Mouse (Mus musculus): ENCODE data around the gene 1700034J05Rik.

Gene 1700034J05Rik

GRCm38 (mm10) chr6:146963396-146964150, 9.4 kb upstream of the 1700034J05Rik start:
- no peak for DNase-seq (ENCODE audit: low spot score)

- no peak for DNase-seq (ENCODE audit: low spot score)
Observed at GRCm38 (mm10) chr6:146961832-146962481, 7.7 kb upstream of the 1700034J05Rik start.

GRCm38 (mm10) chr6:146960956-146961355, 6.7 kb upstream of the 1700034J05Rik start:
- DNase-seq (ENCODE audit: low spot score), result no peak

- no peak for DNase-seq (ENCODE audit: low spot score)
Observed at GRCm38 (mm10) chr6:146959908-146960680, 5.9 kb upstream of the 1700034J05Rik start.

GRCm38 (mm10) chr6:146958694-146959093, 4.5 kb upstream of the 1700034J05Rik start:
- no peak for DNase-seq (ENCODE audit: low spot score)

GRCm38 (mm10) chr6:146956961-146957360, 2.7 kb upstream of the 1700034J05Rik start:
- DNase-seq (ENCODE audit: low spot score), result no peak

GRCm38 (mm10) chr6:146955896-146956295, 1.7 kb upstream of the 1700034J05Rik start:
- DNase-seq (ENCODE audit: low spot score), result no peak

DNA sequence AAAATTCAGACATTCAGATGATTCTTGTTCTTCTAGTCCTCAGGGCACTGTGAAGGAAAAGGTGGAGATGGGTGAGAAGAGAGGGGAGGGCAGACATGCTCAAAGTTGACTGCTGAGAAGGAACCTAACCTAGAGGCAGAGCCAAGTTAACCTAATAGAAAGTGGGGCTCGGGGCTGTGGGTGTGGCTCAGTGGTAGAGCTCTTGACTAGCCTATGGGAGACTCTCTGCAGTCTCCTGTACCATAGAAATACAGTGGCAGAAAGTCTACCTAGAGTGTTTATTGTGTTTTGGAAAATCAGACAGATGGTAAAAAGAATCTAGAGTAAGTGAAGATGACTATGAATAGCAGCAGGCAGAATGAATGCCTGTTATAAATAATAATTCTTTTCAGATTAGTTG, 1.3 kb upstream of the 1700034J05Rik start:
- no peak for DNase-seq (ENCODE audit: low spot score)

DNA sequence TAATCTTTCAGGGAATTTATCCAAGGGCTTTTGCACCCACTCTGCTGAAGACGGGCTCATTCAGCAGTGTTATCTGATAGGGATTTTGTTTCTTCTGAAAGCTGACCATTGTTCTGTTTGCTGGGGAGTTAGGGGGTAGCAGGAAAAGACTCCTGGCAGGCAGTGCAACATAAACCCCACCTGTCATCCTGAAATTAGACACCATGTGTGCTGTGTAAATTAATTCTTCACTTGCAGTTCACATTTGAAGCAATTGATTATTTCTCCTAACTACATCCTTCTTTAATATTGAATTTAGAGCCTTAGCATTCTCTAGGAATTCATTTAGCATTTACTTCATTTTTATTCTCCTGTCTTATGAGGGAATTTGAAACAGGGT, 3.8 kb downstream of the 1700034J05Rik start:
- DNase-seq (ENCODE audit: low spot score), result no peak

- no peak for DNase-seq (ENCODE audit: low spot score)
Observed at GRCm38 (mm10) chr6:146949682-146950453, 4.4 kb downstream of the 1700034J05Rik start.

DNA sequence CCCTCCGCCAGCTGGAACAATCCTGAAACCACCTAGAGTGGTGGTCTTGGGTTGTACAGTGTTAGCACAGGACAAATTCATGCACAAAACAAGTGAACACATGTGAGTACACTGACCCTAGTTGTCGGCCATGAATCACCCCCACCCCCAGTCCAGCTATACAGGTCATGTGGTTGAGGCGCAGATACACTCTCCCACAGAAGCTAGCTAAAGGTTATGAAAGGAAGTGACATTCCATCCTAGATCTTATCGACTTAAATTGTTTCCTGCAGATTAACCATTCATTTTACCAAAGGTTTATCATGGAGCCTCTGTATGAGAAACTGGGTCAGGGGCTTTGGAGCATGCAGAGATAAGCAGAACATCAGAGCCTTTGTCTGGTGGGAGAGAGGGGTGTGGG, 7.0 kb downstream of the 1700034J05Rik start:
- DNase-seq (ENCODE audit: low spot score), result no peak

DNA sequence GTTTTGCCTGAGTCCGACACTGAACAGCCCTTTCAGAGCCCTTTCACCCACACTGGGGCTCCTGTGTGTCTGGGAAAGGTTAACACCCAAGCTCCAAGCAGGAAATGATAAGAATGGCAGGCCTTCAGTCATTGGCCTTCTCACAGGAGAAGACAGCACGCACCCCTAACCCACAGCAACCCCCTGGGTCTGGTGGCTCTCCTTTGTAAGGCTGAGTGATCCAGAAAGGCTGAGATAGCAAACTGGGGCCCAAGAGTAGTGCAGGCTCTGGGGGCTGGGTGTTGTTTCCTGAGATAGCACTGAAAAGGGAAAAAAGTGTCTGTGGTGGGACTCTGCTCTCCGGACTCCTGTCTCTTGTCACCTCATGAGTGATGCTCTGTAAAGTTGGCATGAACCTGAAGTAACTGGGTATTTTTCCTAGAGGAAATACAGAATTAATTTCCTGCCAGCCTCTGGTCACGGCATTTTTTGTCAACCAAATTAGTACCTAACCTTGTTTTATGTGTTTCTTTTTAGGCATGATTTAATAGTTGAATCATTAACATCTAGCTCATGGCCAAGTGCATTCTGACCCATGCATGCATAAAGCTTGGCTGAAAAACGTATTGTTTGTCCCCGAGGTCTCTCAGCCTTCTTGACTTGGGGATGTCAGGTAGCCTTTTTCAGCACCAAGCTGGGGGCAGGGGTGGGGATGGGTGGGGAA, 7.7 kb downstream of the 1700034J05Rik start:
- DNase-seq (ENCODE audit: low spot score), result no peak

- DNase-seq (ENCODE audit: low spot score), result no peak
Observed at GRCm38 (mm10) chr6:146944830-146945229, 9.4 kb downstream of the 1700034J05Rik start.

DNA sequence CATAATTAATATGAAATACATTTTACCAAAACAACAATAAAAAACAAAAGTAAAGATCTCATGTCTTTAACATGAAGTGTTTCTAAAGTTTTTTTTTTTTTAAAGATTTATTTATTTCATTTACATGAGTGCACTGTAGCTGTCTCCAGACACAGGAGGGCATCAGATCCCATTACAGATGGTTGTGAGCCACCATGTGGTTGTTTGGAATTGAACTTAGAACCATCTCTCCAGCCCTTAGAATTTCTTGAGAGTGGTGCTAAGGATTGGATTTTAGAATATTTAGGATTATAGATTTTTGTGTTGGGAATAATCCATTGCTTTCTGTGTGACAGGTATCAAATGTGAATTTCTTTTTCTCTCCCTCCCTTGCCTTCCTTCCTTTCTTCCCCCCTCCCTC, 10.2 kb downstream of the 1700034J05Rik start:
- no peak for DNase-seq (ENCODE audit: low spot score)

DNA sequence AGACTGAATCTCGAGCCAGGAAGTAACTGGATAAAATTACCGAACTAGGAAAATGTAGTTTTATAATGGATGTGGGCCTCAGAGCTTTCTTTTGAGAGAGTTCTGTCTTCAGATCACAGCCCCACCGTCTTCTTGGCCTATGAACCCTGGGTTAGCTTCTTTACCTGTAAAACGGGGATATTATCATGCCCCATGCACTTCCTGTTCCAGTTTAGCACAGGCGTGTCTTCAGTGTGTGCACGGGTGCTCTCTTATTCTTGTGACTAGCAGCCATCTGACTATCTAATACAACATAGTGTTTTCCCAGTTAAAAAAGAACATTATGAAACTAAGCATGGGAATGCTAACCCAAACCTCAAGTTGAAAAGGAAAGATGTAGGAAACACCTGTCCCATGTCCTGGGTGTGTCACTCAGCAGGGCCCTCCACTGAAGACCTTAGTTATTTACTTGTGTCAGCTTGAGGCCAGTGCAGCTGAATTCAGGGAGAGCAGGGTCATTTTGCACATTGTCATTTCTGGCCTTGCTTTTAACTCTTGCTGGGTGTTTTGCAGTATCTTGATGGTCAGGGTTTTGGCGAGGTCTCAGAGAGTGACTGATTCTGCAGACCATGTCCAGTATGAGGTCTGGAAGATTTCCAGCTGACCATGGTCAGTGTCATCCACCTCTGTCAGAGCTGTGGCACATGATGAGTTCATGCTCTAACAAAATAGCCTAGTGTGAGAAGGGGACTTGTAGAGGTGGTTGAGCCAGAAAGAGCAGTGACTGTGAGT, 12.5 kb downstream of the 1700034J05Rik start:
- no peak for DNase-seq (ENCODE audit: low spot score)

DNA sequence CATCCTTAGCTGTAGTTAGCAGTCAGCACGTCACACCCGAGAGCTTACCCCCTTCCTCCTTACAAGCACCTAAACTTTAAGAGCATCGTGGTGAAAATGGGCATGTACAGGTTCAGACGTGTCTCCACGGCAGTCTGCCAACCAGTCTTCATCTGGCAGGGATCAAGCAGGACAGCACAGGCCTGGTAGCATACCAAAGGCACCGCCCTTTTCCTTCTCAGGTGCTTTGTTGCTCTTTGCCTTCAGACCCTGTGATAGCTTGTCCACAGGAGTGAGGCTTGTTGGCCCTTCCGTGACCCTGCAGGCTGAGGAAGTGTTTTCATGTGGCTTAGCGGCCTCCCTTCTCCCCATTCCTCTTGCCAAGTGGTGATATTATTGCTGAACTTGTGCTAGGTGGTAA, 15.2 kb downstream of the 1700034J05Rik start:
- DNase-seq (ENCODE audit: low spot score), result no peak

DNA sequence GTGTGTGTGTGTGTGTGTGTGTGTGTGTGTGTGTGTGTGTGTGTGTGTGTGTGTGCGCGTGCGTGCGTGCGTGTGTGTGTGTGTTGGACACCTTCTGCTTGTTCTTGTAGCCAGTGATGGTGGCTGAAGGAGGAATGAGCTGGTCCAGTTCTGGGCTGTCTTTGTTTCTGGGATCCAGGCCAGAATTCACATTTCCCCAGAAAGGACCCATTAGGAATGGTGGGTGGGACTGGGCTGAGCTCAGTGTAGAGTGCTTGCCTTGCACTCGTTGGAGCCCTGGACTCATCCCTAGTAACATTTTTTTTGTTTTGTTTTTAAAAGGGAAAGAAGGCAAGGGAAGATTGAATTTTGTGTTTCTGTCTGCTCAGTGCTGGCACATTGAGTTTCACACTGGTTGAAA, 18.3 kb downstream of the 1700034J05Rik start:
- DNase-seq (ENCODE audit: low spot score), result no peak

GRCm38 (mm10) chr6:146933123-146933522, 21.1 kb downstream of the 1700034J05Rik start:
- no peak for DNase-seq (ENCODE audit: low spot score)

DNA sequence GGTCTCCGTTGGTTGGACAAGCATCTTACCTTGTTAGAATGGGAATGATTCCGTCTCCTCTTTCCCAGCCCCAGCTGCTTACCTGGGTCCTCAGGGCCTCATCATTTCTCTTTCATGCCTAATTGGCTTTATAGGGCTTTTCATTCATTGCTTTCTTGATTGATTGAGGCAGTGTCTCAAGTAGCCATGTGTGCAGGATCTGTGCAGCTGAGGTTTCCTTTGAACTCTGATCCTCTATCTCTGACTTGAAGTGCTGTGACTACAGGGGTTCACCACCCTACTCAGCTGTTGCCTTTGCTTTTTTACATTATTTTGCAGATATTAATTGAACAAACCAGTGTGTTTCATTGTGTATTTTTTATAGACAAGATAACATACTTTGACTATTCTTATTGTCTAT, 25.2 kb downstream of the 1700034J05Rik start:
- no peak for DNase-seq (ENCODE audit: low spot score)

DNA sequence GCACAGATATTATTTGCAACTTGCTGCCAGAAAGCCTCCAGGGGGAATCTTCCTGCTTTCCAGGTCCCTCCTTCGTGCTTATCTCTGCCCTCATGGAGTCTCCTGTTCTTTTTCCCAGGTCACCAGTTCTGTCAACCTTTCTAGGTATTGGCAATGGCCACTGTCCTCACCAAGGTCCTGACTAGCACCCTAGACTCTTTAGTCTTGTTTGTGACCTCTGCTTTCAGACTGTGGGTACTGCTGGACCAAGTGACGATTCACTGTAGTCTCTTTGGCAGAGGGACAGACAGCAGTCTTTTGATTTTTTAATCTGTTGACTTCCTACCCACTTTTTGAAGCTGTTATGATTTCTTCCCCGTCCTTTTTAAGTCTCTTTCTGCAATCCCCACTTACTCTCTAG, 26.1 kb downstream of the 1700034J05Rik start:
- no peak for DNase-seq (ENCODE audit: low spot score)
